1 mouse cellular context compared by ENCODE assay signal in the genomic region with DNA sequence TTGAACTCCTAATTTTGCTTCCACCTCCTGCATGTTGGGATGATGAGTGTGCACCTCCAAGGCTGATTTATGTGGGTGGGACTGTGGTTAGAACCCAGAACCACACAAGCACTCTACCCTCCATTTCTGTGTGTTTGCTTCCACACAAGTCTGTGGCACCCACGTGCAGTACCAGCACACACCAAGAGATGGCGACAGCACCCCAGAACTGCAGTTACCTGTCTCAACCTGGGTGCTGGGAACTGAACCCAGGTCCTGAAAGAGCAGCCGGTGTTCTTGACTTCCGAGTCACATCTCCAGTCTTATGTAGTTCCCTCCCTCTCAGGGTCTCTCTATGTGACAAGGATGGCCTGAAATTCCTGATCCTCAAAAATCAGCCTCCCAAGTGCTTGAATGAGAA.
TF ChIP-seq lines count a peak whose summit lies in the region.

No protein-coding gene starts in this region.

TF ChIP-seq in CH12.LX, 34 proteins besides CTCF, POLR2A, EP300 and RAD21:
- TF ChIP-seq JUND (conservative IDR thresholded peaks at IDR 0.05; ENCODE audit: low read depth, low read length) = no peak
- no peak for TF ChIP-seq ZMIZ1 (IDR thresholded peaks at IDR 0.05; ENCODE audit: low read depth, low read length)
- TF ChIP-seq MYC (IDR thresholded peaks at IDR 0.05; ENCODE audit: low read depth, low read length) = no peak
